ENCODE assay signal across 10 mouse cellular contexts in the genomic region with DNA sequence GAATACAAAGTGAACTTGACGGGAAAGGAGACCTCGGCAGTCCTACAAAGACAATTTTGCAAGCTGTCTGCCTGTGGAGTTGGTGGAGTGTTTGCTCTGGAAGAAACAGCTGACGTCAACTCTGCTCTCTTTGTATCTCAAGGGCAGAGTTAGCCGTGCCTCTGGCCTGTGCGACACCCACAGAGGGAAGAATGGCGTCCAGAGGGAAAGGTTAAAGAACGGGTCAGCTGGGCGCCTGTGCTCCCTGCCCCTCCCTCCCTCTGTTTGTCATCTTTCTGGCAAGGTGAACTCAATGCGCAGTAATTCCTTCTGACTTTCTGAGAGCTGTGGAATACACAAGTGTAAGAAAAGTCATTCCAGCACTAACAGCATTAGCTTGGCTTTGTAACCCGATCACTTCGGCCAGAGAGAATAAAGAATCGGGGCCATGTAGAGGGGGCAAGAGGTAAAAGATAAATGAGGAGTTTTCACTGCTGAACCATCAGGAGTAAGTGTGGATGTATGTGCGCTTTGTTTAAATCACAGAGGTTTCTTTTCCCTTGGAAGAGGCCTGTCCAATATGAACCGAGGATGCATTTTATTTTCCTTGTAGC.
DNase-seq lines count a peak whose midpoint lies in the region; ATAC-seq and TF ChIP-seq lines count a peak whose summit lies in the region.
"Had no signal": no experiment of that assay in that cellular context is flagged by ENCODE, and none has a peak within 500 bp of the region (broad histone marks: within the 10 kb centered on the region; RNA-seq: fewer than 3 reads in every experiment).

No protein-coding gene starts in this region.

- H3K9ac ChIP-seq in kidney, embryonic 16.5 days (replicated peaks; ENCODE audit: low read length) = no peak overlapping the region
- no peak overlapping the region for H3K9ac ChIP-seq in neural tube, embryonic 11.5 days (ENCODE audit: low read length)

- H3K27me3 ChIP-seq in kidney, adult 2 months (replicated peaks; ENCODE audit: control insufficient read depth, insufficient read depth, low read length) = no peaks in the 10 kb centered on the region
- H3K27me3 ChIP-seq in kidney, embryonic 16.5 days (ENCODE audit: insufficient read depth, low read length) = no peaks in the 10 kb centered on the region
- H3K27me3 ChIP-seq in neural tube, embryonic 11.5 days (ENCODE audit: control insufficient read depth, insufficient read depth, low read length) = no peaks in the 10 kb centered on the region

- H3K36me3 ChIP-seq in kidney, adult 2 months (ENCODE audit: control insufficient read depth, insufficient read depth, low read length) = no peaks in the 10 kb centered on the region
- H3K36me3 ChIP-seq in kidney, embryonic 16.5 days (ENCODE audit: insufficient read depth, low read length) = no peaks in the 10 kb centered on the region
- no peaks in the 10 kb centered on the region for H3K36me3 ChIP-seq in neural tube, embryonic 11.5 days (ENCODE audit: control insufficient read depth, insufficient read depth, low read length)

- no peaks in the 10 kb centered on the region for H3K9me3 ChIP-seq in kidney, embryonic 16.5 days (ENCODE audit: low read length)
- H3K9me3 ChIP-seq in neural tube, embryonic 11.5 days (ENCODE audit: control insufficient read depth, low read length) = no peaks in the 10 kb centered on the region

- DNase-seq in kidney, adult 2 months = peak; percentile 21
- DNase-seq in kidney, adult 8-10 months = no peak
- DNase-seq in adrenal gland, postnatal 25 days = peak; percentile 24
- DNase-seq in neural tube, embryonic 11.5 days (ENCODE audit: low spot score) = peak; percentile 19
- DNase-seq in spleen, postnatal 10 days (ENCODE audit: low spot score in 2 of 2) = no peak
- no peak for DNase-seq in lung, adult 18-20 months
- no peak for DNase-seq in left cerebral cortex, postnatal 4 days
- DNase-seq: heart, adult 2 months had no signal

- H3K4me1 ChIP-seq in kidney, adult 2 months (ENCODE audit: control insufficient read depth, insufficient read depth, low read length) = no peaks in the 10 kb centered on the region
- no peaks in the 10 kb centered on the region for H3K4me1 ChIP-seq in kidney, embryonic 16.5 days (ENCODE audit: insufficient read depth, low read length)
- 0 out of 2 replicates have a peak, but pooled peaks cover 2% of the 10 kb centered on the region for H3K4me1 ChIP-seq in neural tube, embryonic 11.5 days (ENCODE audit: control insufficient read depth, insufficient read depth, low read length)

- H3K27ac ChIP-seq in kidney, adult 2 months (ENCODE audit: insufficient read depth, low read depth, low read length) = no peak overlapping the region
- no peak overlapping the region for H3K27ac ChIP-seq in kidney, embryonic 16.5 days (ENCODE audit: low read length)
- H3K27ac ChIP-seq in neural tube, embryonic 11.5 days (ENCODE audit: low read depth, low read length) = no peak overlapping the region
- H3K27ac ChIP-seq: heart, adult 2 months had no signal

- peak; percentile 78; the same call in 1 of the 2 replicates for ATAC-seq in kidney, embryonic 16.5 days (ENCODE audit: low FRiP score, low TSS enrichment)
- ATAC-seq in neural tube, embryonic 11.5 days (ENCODE audit: insufficient read depth, low FRiP score, low TSS enrichment) = no peak

- no peak for TF ChIP-seq CTCF in kidney, adult 2 months (conservative IDR thresholded peaks at IDR 0.05; ENCODE audit: insufficient read depth, insufficient read length, low read depth, low read length)

- H3K4me3 ChIP-seq in kidney, adult 2 months (ENCODE audit: insufficient read depth, low read depth, low read length) = no peak overlapping the region
- H3K4me3 ChIP-seq in kidney, embryonic 16.5 days (ENCODE audit: low read length) = no peak overlapping the region
- no peak overlapping the region for H3K4me3 ChIP-seq in neural tube, embryonic 11.5 days (ENCODE audit: low read depth, low read length)
- H3K4me3 ChIP-seq: heart, adult 2 months; myocyte had no signal

- intact Hi-C loops in left cerebral cortex, postnatal 4 days (cut with DNase I) = no loop called here

- 29% methylated on average over 14 of the region's 14 CpGs for WGBS in kidney, adult 2 months
- 23% methylated on average over 14 of the region's 14 CpGs for WGBS in kidney, embryonic 16.5 days
- 31% methylated on average over 14 of the region's 14 CpGs for WGBS in neural tube, embryonic 11.5 days

- no peak overlapping the region for H3K4me2 ChIP-seq in kidney, embryonic 16.5 days (replicated peaks; ENCODE audit: low read depth, low read length)
- H3K4me2 ChIP-seq in neural tube, embryonic 11.5 days (ENCODE audit: low read depth) = no peak overlapping the region

- no peak for TF ChIP-seq POLR2A in kidney, adult 2 months (IDR thresholded peaks at IDR 0.05; ENCODE audit: low read depth, low read length)

Comparison
In these comparisons a context has a peak if more than half of its experiments do, and no peak if none do; other contexts are left out.
1. DNase-seq: peak in kidney, adult 2 months (single experiment), adrenal gland, postnatal 25 days (single experiment) and neural tube, embryonic 11.5 days (single experiment); none in kidney, adult 8-10 months (0 of 2), spleen, postnatal 10 days (0 of 2), lung, adult 18-20 months (0 of 2) and left cerebral cortex, postnatal 4 days (single experiment).